Mouse (Mus musculus) hindbrain, embryonic 14.5 days (tissue): ENCODE results near the gene Palm2. TPM values are rescaled to one million over a fixed set of nuclear protein-coding genes. Genes with fewer than 3 reads are reported as not detected.
A peak's percentile ranks its signal among the peaks of the same experiment; 100 is the strongest.

Experiments
- ATAC-seq: fragments of 200-750 bp; cut with Nextera tagmentation; 2 replicates; pipeline ENCODE4 v1.8.0; 2017; ENCODE audit warnings: moderate number of reproducible peaks, mild to moderate bottlenecking, moderate TSS enrichment, moderate library complexity; ENCODE audit not compliant: low FRiP score
- DNase-seq: peaks from one replicate; pipeline ENCODE4 v3.0.0-alpha.2; 2015; ENCODE audit warnings: low spot score
- H3K27ac ChIP-seq: fragments of 300-500 bp; sonication (generic); 2 replicates; pipeline ENCODE4 v1.5.1; 2014; ENCODE audit warnings: mild to moderate bottlenecking, moderate library complexity
- H3K27me3 ChIP-seq: fragments of 300-500 bp; sonication (generic); 2 replicates; pipeline ENCODE4 v1.6.1; 2014; ENCODE audit warnings: mild to moderate bottlenecking, low read length, mixed read lengths; ENCODE audit not compliant: control insufficient read depth, insufficient read depth
- H3K36me3 ChIP-seq: fragments of 300-500 bp; sonication (generic); replicated peaks from 2 replicates; pipeline ENCODE4 v1.6.1; 2014; ENCODE audit not compliant: control insufficient read depth, insufficient read depth
- H3K4me1 ChIP-seq: fragments of 300-500 bp; sonication (generic); replicated peaks from 2 replicates; pipeline ENCODE4 v1.6.1; 2014; ENCODE audit warnings: antibody characterized with exemption, low read length, mixed read lengths; ENCODE audit not compliant: control insufficient read depth, insufficient read depth
- H3K4me2 ChIP-seq: fragments of 300-500 bp; sonication (generic); replicated peaks from 2 replicates; pipeline ENCODE4 v1.6.1; 2014; ENCODE audit warnings: mild to moderate bottlenecking, moderate library complexity
- H3K4me3 ChIP-seq: fragments of 300-500 bp; sonication (generic); replicated peaks from 2 replicates; pipeline ENCODE4 v1.5.1; 2014; ENCODE audit warnings: mild to moderate bottlenecking, low read length
- H3K9ac ChIP-seq: fragments of 300-500 bp; sonication (generic); 2 replicates; pipeline ENCODE4 v1.6.1; 2014
- H3K9me3 ChIP-seq: fragments of 300-500 bp; sonication (generic); 2 replicates; pipeline ENCODE4 v1.6.1; 2016; ENCODE audit warnings: low read length; ENCODE audit not compliant: control insufficient read depth
- WGBS: fragments of 180-500 bp; shearing (Covaris S2); extraction: QIAGEN DNeasy Blood & Tissue Kit; methylation state at CpG from one replicate; pipeline ENCODE4 v1.1.7; 2014; 5-methylcytosine and 5-hydroxymethylcytosine counted together
- polyA plus RNA-seq: library from polyadenylated mRNA; unstranded; fragments of >200 nt; fragmentation: Nextera tagmentation; extraction: Ambion mirVana; gene quantifications from 2 replicates; pipeline ENCODE4 v1.2.1, GENCODE M21; 2014

Gene Palm2
- polyA plus RNA-seq, 1 experiment from 2014 or later, result 14.3 TPM

DNA sequence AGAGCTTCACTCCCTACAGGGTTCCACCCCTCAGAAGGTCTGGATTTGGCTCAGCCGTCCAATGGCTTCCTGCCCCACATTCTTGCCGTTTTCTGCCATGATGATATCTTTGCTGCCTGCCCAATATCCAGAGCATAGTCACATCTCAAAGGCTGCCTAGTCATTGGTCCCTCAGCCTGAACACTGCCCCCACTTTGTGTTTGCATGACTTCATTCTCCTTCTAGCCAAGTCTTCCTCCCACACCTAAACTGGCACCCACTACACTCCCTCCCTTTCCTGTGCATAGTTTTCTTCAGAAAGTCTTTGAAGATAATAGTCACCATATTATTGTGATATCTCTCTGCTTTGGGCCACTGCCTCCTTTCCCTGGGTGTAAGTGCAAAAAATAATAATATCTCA lies 123.1 kb downstream of the Palm2 start:
- H3K4me1 ChIP-seq, result no peaks in the 10 kb centered on the region
- H3K36me3 ChIP-seq, result no peaks in the 10 kb centered on the region
- H3K9me3 ChIP-seq, result no peaks in the 10 kb centered on the region
- H3K27me3 ChIP-seq, result no peaks in the 10 kb centered on the region
- DNase-seq (no peak), ATAC-seq (no peak)
- H3K4me2 ChIP-seq, result no peak overlapping the region
- no peak overlapping the region for H3K27ac ChIP-seq
- H3K4me3 ChIP-seq, result no peak overlapping the region
- H3K9ac ChIP-seq, result no peak overlapping the region
- 81% methylated on average over 2 of the region's 2 CpGs for WGBS

DNA sequence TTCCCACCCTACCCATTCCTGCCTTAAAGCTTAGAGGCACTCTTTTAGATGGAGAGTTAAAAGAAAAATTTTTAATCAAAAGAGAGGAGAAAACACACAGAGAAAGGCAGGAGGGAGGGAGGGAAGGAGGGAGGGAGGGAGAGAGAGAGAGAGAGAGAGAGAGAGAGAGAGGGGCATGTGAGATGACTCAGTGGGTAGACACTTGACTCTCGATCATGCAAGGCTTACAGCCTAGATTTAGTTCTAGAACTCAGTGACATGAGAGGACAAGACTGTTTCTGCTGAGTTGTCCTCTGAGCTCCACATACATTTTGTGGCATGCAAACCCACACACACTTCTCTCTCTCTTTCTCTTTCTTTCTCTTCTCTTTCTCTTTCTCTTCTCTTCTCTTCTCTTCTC lies 125.4 kb downstream of the Palm2 start:
- Histone ChIP-seq H3K4me3 (no peak overlapping the region), H3K4me2 (no peak overlapping the region), H3K4me1 (no peaks in the 10 kb centered on the region), H3K27me3 (no peaks in the 10 kb centered on the region; the same call in 1 of the 2 replicates), H3K36me3 (no peaks in the 10 kb centered on the region), H3K9me3 (no peaks in the 10 kb centered on the region), H3K27ac (no peak overlapping the region), H3K9ac (no peak overlapping the region)
- ATAC-seq (no peak), DNase-seq (no peak)
- WGBS, result 100% methylated on average over 1 of the region's 1 CpGs

DNA sequence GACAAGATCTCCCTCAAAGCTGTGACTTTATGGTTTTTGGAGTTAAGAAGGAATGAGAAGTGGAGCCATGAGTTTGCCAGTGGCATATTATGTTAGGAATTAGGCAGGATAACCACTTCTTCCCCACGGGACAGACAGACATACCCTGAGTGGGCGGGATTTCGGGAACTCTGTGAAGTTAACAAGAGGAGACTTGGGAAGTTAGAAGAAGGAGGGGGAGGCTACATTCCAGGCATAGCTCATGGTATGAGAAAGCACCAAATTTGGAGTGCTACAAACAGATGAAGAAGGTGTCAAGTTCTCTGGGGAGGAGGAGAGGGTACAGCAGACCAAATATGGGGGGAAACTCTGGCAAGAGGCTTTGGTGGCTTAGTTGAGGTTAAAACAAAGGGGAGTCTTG lies 126.0 kb downstream of the Palm2 start:
- WGBS, result 74% methylated on average over 3 of the region's 3 CpGs
- ATAC-seq (no peak), DNase-seq (no peak)
- Histone ChIP-seq H3K9ac (no peak overlapping the region), H3K36me3 (no peaks in the 10 kb centered on the region), H3K4me3 (no peak overlapping the region), H3K27me3 (no peaks in the 10 kb centered on the region; the same call in 1 of the 2 replicates), H3K27ac (no peak overlapping the region), H3K4me2 (no peak overlapping the region), H3K4me1 (no peaks in the 10 kb centered on the region), H3K9me3 (no peaks in the 10 kb centered on the region)

DNA sequence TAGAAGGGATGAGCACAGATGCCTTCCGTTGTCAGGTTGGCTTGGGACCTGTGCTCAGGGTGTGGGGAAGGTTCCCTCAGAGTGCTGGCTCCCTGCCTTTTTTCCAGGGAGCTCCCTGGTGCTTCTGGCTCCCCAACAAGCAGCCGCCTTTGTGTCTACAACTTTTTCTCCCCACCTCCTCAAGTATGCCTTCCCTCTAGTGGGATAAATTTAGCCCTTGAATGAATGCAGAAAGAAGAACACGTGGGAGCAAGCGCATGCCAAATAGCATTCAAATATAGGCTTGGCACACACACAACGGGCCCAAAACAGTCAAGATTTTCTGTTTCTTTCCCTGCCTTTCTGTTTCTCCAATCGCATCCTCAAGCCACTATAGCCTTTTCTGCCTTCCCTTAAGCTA lies 127.0 kb downstream of the Palm2 start:
- H3K9me3 ChIP-seq, result no peaks in the 10 kb centered on the region
- no peaks in the 10 kb centered on the region for H3K36me3 ChIP-seq
- no peaks in the 10 kb centered on the region for H3K4me1 ChIP-seq
- no peaks in the 10 kb centered on the region; the same call in 1 of the 2 replicates for H3K27me3 ChIP-seq
- H3K27ac ChIP-seq, result no peak overlapping the region
- no peak overlapping the region for H3K4me2 ChIP-seq
- H3K9ac ChIP-seq, result no peak overlapping the region
- WGBS, result 62% methylated on average over 6 of the region's 6 CpGs
- H3K4me3 ChIP-seq, result no peak overlapping the region
- ATAC-seq (no peak), DNase-seq (no peak)

DNA sequence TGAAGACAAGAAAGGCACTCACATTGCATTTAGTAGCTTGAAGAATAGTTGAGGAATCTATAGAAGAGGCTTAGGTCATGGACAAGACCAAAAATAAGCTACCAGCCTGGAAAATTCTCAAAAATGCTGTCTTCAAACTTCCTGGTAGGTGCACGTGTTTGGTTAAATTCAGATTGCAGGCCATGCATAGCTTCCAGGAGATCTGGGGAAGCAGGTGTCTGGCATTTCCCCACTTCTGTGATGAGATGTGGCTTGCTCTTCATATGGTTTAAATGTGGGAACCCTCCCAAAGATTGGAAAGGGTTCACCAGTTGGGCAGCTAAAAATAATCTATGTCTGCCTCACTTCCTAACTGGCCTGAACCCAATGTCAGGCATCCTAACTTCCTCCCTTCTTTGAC lies 131.2 kb downstream of the Palm2 start:
- DNase-seq (no peak), ATAC-seq (no peak)
- H3K27ac ChIP-seq, result no peak overlapping the region
- no peak overlapping the region for H3K4me3 ChIP-seq
- H3K27me3 ChIP-seq, result peaks cover 4% of the 10 kb centered on the region; the same call in 1 of the 2 replicates
- H3K4me1 ChIP-seq, result peaks cover 10% of the 10 kb centered on the region; the same call in 1 of the 2 replicates
- WGBS, result 97% methylated on average over 1 of the region's 1 CpGs
- H3K9ac ChIP-seq, result no peak overlapping the region
- H3K36me3 ChIP-seq, result no peaks in the 10 kb centered on the region
- H3K9me3 ChIP-seq, result no peaks in the 10 kb centered on the region
- no peak overlapping the region for H3K4me2 ChIP-seq

DNA sequence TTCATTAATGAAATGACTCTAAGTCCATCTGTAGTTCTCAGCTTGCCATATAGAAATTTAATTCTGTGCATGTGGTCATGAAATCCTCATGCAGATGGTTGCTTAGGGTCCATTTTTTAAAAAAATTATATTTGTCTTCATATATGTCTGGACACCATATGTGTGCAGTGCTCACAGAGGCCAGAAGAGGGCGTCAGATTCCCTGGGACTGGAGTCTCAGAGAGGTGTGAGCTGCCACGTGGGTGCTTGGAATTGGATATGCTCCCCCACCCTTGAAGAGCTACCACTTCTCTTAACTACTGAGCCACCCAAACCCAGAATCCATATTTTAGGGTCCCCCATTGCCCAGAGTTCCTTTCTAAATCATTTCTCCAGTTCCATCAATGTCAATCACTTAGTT lies 131.8 kb downstream of the Palm2 start:
- H3K9ac ChIP-seq, result no peak overlapping the region
- peaks cover 10% of the 10 kb centered on the region; the same call in 1 of the 2 replicates for H3K4me1 ChIP-seq
- ATAC-seq (no peak), DNase-seq (no peak)
- H3K9me3 ChIP-seq, result no peaks in the 10 kb centered on the region
- no peak overlapping the region for H3K4me2 ChIP-seq
- H3K4me3 ChIP-seq, result no peak overlapping the region
- H3K27ac ChIP-seq, result no peak overlapping the region
- WGBS, result 54% methylated on average over 2 of the region's 2 CpGs
- no peaks in the 10 kb centered on the region for H3K36me3 ChIP-seq
- H3K27me3 ChIP-seq, result peaks cover 4% of the 10 kb centered on the region; the same call in 1 of the 2 replicates

DNA sequence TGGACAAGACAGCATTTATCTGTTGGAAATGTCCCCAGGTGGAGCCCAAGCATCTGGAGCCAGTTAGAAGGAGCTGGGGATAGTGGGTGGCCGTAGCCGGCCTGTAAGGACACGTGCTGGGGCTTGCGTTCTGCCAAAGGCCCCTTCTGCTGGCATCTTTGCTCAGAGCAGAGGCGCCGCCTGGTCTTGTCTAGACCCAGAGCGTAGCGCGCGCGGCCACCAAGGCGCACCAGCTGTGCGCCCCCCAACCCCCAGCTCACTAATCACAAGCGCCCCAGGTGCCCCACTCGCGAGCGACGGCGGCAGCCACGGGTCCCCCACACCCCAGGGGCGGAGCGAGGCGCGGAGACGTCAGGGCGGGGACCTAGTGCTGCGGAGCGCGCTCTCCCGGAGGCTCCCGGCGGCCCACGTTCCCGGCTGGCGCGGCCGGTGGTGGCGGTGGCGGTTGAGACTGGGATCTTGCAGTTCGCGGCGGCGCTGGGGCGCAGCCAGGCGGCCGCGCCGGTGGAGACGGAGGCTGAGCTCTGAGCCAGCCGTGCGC lies 133.7 kb downstream of the Palm2 start, which contains the start of gene Pakap:
Pakap (plus strand) TSS at position 514 of the 541 bp plus-strand sequence.
- Histone ChIP-seq H3K36me3 (no peaks in the 10 kb centered on the region), H3K9ac (peak within 1 kb of the TSS; percentile 67), H3K27ac (peak within 1 kb of the TSS; percentile 70), H3K9me3 (no peaks in the 10 kb centered on the region), H3K4me2 (peak within 1 kb of the TSS; percentile 85), H3K27me3 (peaks cover 4% of the 10 kb centered on the region; the same call in 1 of the 2 replicates), H3K4me3 (peak within 1 kb of the TSS; percentile 51), H3K4me1 (peaks cover 10% of the 10 kb centered on the region; the same call in 1 of the 2 replicates)
- peak; percentile 92 for ATAC-seq
- WGBS, result under 1% methylated on average over 45 of the region's 51 CpGs
- DNase-seq, result peak; percentile 66

DNA sequence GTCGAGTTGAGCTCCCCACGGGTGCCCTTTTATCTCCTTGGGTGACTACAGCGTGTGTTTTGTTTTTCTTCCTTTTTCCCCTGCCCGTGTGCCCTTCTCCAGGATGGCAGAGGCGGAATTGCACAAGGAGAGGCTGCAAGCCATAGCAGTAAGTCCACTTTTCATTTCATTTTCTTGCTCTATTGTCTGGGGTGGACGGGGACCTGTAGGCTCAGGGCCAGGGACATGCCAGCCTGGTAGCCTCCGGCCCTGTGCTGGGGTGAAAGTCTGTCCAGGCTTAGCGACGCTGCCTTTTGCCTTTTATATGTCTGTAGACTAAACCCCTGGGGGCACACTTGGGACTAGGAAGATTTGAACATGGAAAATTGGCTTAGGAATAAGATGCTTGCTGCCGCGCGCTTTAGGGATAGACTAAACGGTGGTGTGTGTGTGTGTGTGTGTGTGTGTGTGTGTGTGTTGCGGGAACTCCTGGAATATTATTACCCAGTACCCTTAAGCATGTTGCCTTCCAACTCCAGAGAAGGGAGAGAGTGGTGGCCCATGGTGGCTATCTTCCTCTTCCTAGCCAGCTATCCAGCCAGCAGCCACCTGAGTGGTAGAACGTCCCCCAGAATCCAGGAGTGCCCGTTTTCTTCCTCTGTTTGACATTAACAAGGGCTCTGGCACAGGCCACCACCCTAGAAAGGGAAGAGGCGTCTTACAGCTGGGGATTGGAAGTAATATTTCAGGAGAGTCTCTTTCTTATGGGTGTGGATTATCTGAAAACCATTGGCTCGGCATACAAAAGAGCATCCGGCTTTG lies 134.4 kb downstream of the Palm2 start:
- WGBS, result 51% methylated on average over 18 of the region's 19 CpGs
- H3K27ac ChIP-seq, result peak overlapping the region; percentile 70
- peak overlapping the region; percentile 51 for H3K4me3 ChIP-seq
- H3K9ac ChIP-seq, result peak overlapping the region; percentile 67
- H3K4me1 ChIP-seq, result peaks cover 10% of the 10 kb centered on the region; the same call in 1 of the 2 replicates
- H3K27me3 ChIP-seq, result 0 out of 2 replicates have a peak, but pooled peaks cover 4% of the 10 kb centered on the region
- H3K36me3 ChIP-seq, result no peaks in the 10 kb centered on the region
- no peaks in the 10 kb centered on the region for H3K9me3 ChIP-seq
- peak overlapping the region; percentile 85 for H3K4me2 ChIP-seq
- ATAC-seq, result peak; percentile 47
- peak; percentile 46 for DNase-seq

DNA sequence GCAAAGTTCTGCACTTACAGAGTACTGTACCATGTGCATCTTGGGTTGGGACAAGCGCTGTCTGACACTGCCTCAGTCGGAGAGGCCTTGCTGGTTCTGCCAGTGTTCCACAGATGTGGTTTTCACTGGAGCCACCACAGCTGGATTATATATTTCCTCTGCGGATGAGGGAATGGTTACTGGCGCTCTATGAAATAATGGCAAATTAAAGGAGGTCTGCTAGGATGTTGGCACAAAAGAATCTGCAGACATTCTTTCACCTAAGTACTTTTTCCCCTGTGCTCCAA lies 135.0 kb downstream of the Palm2 start:
- peak overlapping the region; percentile 85 for H3K4me2 ChIP-seq
- no peaks in the 10 kb centered on the region for H3K9me3 ChIP-seq
- ATAC-seq, result no peak
- H3K27ac ChIP-seq, result no peak overlapping the region
- H3K27me3 ChIP-seq, result 0 out of 2 replicates have a peak, but pooled peaks cover 4% of the 10 kb centered on the region
- H3K36me3 ChIP-seq, result no peaks in the 10 kb centered on the region
- peaks cover 10% of the 10 kb centered on the region; the same call in 1 of the 2 replicates for H3K4me1 ChIP-seq
- 86% methylated on average over 4 of the region's 4 CpGs for WGBS
- H3K4me3 ChIP-seq, result peak overlapping the region; percentile 51
- DNase-seq, result no peak
- H3K9ac ChIP-seq, result no peak overlapping the region
